Mouse (Mus musculus) myocyte (in vitro differentiated cells): ENCODE data around the gene Tgm1.

Source experiments
- POLR2AphosphoS2 ChIP-seq: IDR thresholded peaks from one replicate; pipeline ENCODE4 v1.6.1; 2011; ENCODE audit warnings: low read depth, control low read depth; ENCODE audit not compliant: insufficient read length
- TCF12 ChIP-seq: IDR thresholded peaks from one replicate; pipeline ENCODE4 v1.6.1; 2011; ENCODE audit warnings: mild to moderate bottlenecking, control low read depth; ENCODE audit not compliant: poor library complexity, insufficient read depth, severe bottlenecking
- USF1 ChIP-seq: IDR thresholded peaks from one replicate; pipeline ENCODE4 v1.6.1; 2011; ENCODE audit warnings: low read depth, mild to moderate bottlenecking, control low read depth, moderate library complexity

DNA sequence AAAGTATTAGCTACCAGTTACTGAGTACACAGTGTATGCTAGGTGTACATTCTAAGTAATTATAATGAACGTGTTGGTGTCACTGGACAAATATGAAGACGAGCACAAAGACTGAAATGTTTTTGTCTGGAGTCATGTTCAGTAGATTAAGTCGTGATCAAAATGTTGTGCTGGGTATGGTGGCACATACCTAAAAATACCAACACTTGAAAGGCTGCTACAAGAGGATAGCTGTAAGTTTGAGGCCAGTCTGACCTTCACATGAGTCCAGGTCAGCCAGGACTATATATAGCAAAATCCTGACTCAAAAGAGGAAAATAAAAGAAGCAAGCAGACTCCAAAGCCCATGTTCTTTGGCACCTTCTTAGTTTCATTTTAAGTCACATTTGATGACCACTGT, 56.8 kb downstream of the Tgm1 start:
- TF ChIP-seq TCF12 (no peak), USF1 (no peak), POLR2AphosphoS2 (no peak)
